Mouse (Mus musculus): ENCODE data around the gene N4bp3. TPM values are rescaled to one million over a fixed set of nuclear protein-coding genes. Genes with fewer than 3 reads are reported as not detected.
"Not testable (repeated sequence)": the region's sequence is repeated elsewhere in the genome, so short reads cannot be mapped to it uniquely, and the experiment has no call there.

N4bp3 gene
- total and polyA plus RNA-seq, 2 experiments: 1.6 to 6.4 TPM

GRCm38 (mm10) chr11:51617693-51618092, 32.9 kb downstream of the N4bp3 start:
- TF ChIP-seq POLR2A (IDR thresholded peaks at IDR 0.05; ENCODE audit: extremely low read depth, insufficient read depth, low read length): no peak
- peak; percentile 75 for TF ChIP-seq CTCF (IDR thresholded peaks at IDR 0.05; ENCODE audit: low read depth, low read length)
- peaks cover 10% of the 10 kb centered on the region; the same call in 1 of the 2 replicates for H3K79me2 ChIP-seq (ENCODE audit: control insufficient read depth, insufficient read depth, low read length)
- no peak overlapping the region for H3K4me3 ChIP-seq (ENCODE audit: insufficient read depth, low read depth, low read length)
- H3K36me3 ChIP-seq (ENCODE audit: control insufficient read depth, insufficient read depth, low read length): no peaks in the 10 kb centered on the region
- peaks cover 9% of the 10 kb centered on the region for H3K4me1 ChIP-seq (ENCODE audit: control insufficient read depth, insufficient read depth, low read length)
- 2% methylated on average over 4 of the region's 4 CpGs for WGBS
- DNase-seq (ENCODE audit: extremely low read depth, low read depth, low spot score): peak; percentile 56
- H3K27me3 ChIP-seq (ENCODE audit: control insufficient read depth, insufficient read depth, low read length): no peaks in the 10 kb centered on the region
- H3K9ac ChIP-seq (ENCODE audit: low read depth, low read length): no peak overlapping the region
- H3K27ac ChIP-seq (replicated peaks; ENCODE audit: insufficient read depth, low read depth, low read length): no peak overlapping the region

GRCm38 (mm10) chr11:51616113-51616512, 34.5 kb downstream of the N4bp3 start:
- H3K79me2 ChIP-seq (ENCODE audit: control insufficient read depth, insufficient read depth, low read length); H3K36me3 ChIP-seq (ENCODE audit: control insufficient read depth, insufficient read depth, low read length); H3K27ac ChIP-seq (replicated peaks; ENCODE audit: insufficient read depth, low read depth, low read length); H3K27me3 ChIP-seq (ENCODE audit: control insufficient read depth, insufficient read depth, low read length); H3K4me3 ChIP-seq (ENCODE audit: insufficient read depth, low read depth, low read length); DNase-seq (ENCODE audit: extremely low read depth, low read depth, low spot score); H3K4me1 ChIP-seq (ENCODE audit: control insufficient read depth, insufficient read depth, low read length); H3K9ac ChIP-seq (ENCODE audit: low read depth, low read length): not testable (repeated sequence)
- 87% methylated on average over 7 of the region's 7 CpGs for WGBS

- under 1% methylated on average over 14 of the region's 14 CpGs for WGBS
- TF ChIP-seq CTCF (IDR thresholded peaks at IDR 0.05; ENCODE audit: low read depth, low read length): no peak
- peak; percentile 83 for TF ChIP-seq POLR2A (IDR thresholded peaks at IDR 0.05; ENCODE audit: extremely low read depth, insufficient read depth, low read length)
- H3K27ac ChIP-seq (replicated peaks; ENCODE audit: insufficient read depth, low read depth, low read length): peak overlapping the region; percentile 98
- peak overlapping the region; percentile 79 for H3K9ac ChIP-seq (ENCODE audit: low read depth, low read length)
- peaks cover 7% of the 10 kb centered on the region for H3K4me1 ChIP-seq (ENCODE audit: control insufficient read depth, insufficient read depth, low read length)
- no peaks in the 10 kb centered on the region for H3K36me3 ChIP-seq (ENCODE audit: control insufficient read depth, insufficient read depth, low read length)
- H3K79me2 ChIP-seq (ENCODE audit: control insufficient read depth, insufficient read depth, low read length): 0 out of 2 replicates have a peak, but pooled peaks cover 6% of the 10 kb centered on the region
- H3K27me3 ChIP-seq (ENCODE audit: control insufficient read depth, insufficient read depth, low read length): no peaks in the 10 kb centered on the region
- peak overlapping the region; percentile 45 for H3K4me3 ChIP-seq (ENCODE audit: insufficient read depth, low read depth, low read length)
- DNase-seq (ENCODE audit: extremely low read depth, low read depth, low spot score): peak; percentile 84
Observed at GRCm38 (mm10) chr11:51615601-51616000, 35.0 kb downstream of the N4bp3 start.

- Histone ChIP-seq H3K4me3 (ENCODE audit: insufficient read depth, low read depth, low read length) (peak overlapping the region; percentile 45; the same call in 1 of the 2 replicates), H3K79me2 (ENCODE audit: control insufficient read depth, insufficient read depth, low read length) (0 out of 2 replicates have a peak, but pooled peaks cover 4% of the 10 kb centered on the region), H3K9ac (ENCODE audit: low read depth, low read length) (peak overlapping the region; percentile 79), H3K27ac (replicated peaks; ENCODE audit: insufficient read depth, low read depth, low read length) (peak overlapping the region; percentile 98), H3K36me3 (ENCODE audit: control insufficient read depth, insufficient read depth, low read length) (no peaks in the 10 kb centered on the region), H3K4me1 (ENCODE audit: control insufficient read depth, insufficient read depth, low read length) (peaks cover 7% of the 10 kb centered on the region), H3K27me3 (ENCODE audit: control insufficient read depth, insufficient read depth, low read length) (no peaks in the 10 kb centered on the region)
- peak; percentile 82 for DNase-seq (ENCODE audit: extremely low read depth, low read depth, low spot score)
- TF ChIP-seq CTCF (IDR thresholded peaks at IDR 0.05; ENCODE audit: low read depth, low read length) (no peak), POLR2A (IDR thresholded peaks at IDR 0.05; ENCODE audit: extremely low read depth, insufficient read depth, low read length) (no peak)
- WGBS: 16% methylated on average over 7 of the region's 7 CpGs
Observed at GRCm38 (mm10) chr11:51615129-51615528, 35.5 kb downstream of the N4bp3 start.

- no peak overlapping the region for H3K9ac ChIP-seq (ENCODE audit: low read depth, low read length)
- no peak for DNase-seq (ENCODE audit: extremely low read depth, low read depth, low spot score)
- TF ChIP-seq CTCF (IDR thresholded peaks at IDR 0.05; ENCODE audit: low read depth, low read length): no peak
- TF ChIP-seq POLR2A (IDR thresholded peaks at IDR 0.05; ENCODE audit: extremely low read depth, insufficient read depth, low read length): no peak
- H3K79me2 ChIP-seq (ENCODE audit: control insufficient read depth, insufficient read depth, low read length): no peaks in the 10 kb centered on the region
- no peaks in the 10 kb centered on the region for H3K36me3 ChIP-seq (ENCODE audit: control insufficient read depth, insufficient read depth, low read length)
- H3K4me3 ChIP-seq (ENCODE audit: insufficient read depth, low read depth, low read length): no peak overlapping the region
- H3K27me3 ChIP-seq (ENCODE audit: control insufficient read depth, insufficient read depth, low read length): no peaks in the 10 kb centered on the region
- H3K4me1 ChIP-seq (ENCODE audit: control insufficient read depth, insufficient read depth, low read length): peaks cover 7% of the 10 kb centered on the region
- WGBS: 79% methylated on average over 8 of the region's 8 CpGs
- no peak overlapping the region for H3K27ac ChIP-seq (replicated peaks; ENCODE audit: insufficient read depth, low read depth, low read length)
Observed at GRCm38 (mm10) chr11:51614256-51614655, 36.4 kb downstream of the N4bp3 start.

- not testable (repeated sequence) for H3K27me3 ChIP-seq (ENCODE audit: control insufficient read depth, insufficient read depth, low read length); H3K4me3 ChIP-seq (ENCODE audit: insufficient read depth, low read depth, low read length); DNase-seq (ENCODE audit: extremely low read depth, low read depth, low spot score); H3K27ac ChIP-seq (replicated peaks; ENCODE audit: insufficient read depth, low read depth, low read length); H3K36me3 ChIP-seq (ENCODE audit: control insufficient read depth, insufficient read depth, low read length); H3K9ac ChIP-seq (ENCODE audit: low read depth, low read length); H3K79me2 ChIP-seq (ENCODE audit: control insufficient read depth, insufficient read depth, low read length); H3K4me1 ChIP-seq (ENCODE audit: control insufficient read depth, insufficient read depth, low read length)
- WGBS: 80% methylated on average over 5 of the region's 5 CpGs
Observed at GRCm38 (mm10) chr11:51609940-51610339, 40.7 kb downstream of the N4bp3 start.

All from liver, adult 2 months (tissue).